In the genomic region with DNA sequence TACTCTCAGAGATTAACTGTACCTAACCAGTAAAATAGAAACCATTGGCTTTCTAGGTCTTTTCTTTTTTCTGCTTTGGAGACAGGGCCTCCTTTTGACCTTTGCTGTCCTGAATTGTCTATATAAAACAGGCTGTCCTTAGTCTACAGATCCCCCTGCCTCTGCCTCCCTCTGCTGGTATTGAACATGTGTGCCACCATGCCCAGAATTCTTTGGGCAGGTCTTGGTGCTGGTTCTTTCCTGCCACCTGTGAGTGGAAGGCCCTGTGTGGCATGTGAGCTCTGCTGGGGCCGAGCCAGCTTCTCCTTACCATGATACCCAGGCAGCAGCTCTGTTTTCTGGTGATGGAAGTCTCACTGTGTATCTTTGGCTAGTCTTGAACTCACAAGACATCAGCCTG, we compare ENCODE assay signal across 20 mouse cellular contexts. TPM values are rescaled to one million over a fixed set of nuclear protein-coding genes. Genes with fewer than 3 reads are reported as not detected.
DNase-seq lines count a peak whose midpoint lies in the region; ATAC-seq and TF ChIP-seq lines count a peak whose summit lies in the region.
"Had no signal": no experiment of that assay in that cellular context is flagged by ENCODE, and none has a peak within 500 bp of the region (broad histone marks: within the 10 kb centered on the region; RNA-seq: fewer than 3 reads in every experiment).

No protein-coding gene starts in this region.

- 100% methylated on average over 1 of the region's 1 CpGs for WGBS in intestine, postnatal 0 days
- 97% methylated on average over 1 of the region's 1 CpGs for WGBS in intestine, embryonic 16.5 days
- 78% methylated on average over 1 of the region's 1 CpGs for WGBS in liver, postnatal 0 days (ENCODE audit: insufficient replicate concordance)

- TF ChIP-seq CTCF in intestine, postnatal 0 days (IDR thresholded peaks at IDR 0.05; ENCODE audit: low read depth), result peak; percentile 44
- TF ChIP-seq CTCF in liver, postnatal 0 days (IDR thresholded peaks at IDR 0.05; ENCODE audit: low read depth), result peak; percentile 33

- H3K9me3 ChIP-seq in intestine, postnatal 0 days (ENCODE audit: control insufficient read depth), result no peaks in the 10 kb centered on the region
- H3K9me3 ChIP-seq in intestine, embryonic 16.5 days (ENCODE audit: control insufficient read depth, low read length), result no peaks in the 10 kb centered on the region
- H3K9me3 ChIP-seq in liver, postnatal 0 days (ENCODE audit: low read length), result no peaks in the 10 kb centered on the region
- H3K9me3 ChIP-seq: embryonic facial prominence, embryonic 10.5 days; forebrain, embryonic 10.5 days; forebrain, embryonic 15.5 days; heart, embryonic 10.5 days; heart, embryonic 15.5 days; hindbrain, embryonic 10.5 days had no signal

- no peak overlapping the region for H3K4me2 ChIP-seq in intestine, postnatal 0 days (replicated peaks; ENCODE audit: low read depth)
- H3K4me2 ChIP-seq in intestine, embryonic 16.5 days (ENCODE audit: low read depth, low read length), result no peak overlapping the region
- no peak overlapping the region for H3K4me2 ChIP-seq in liver, postnatal 0 days (ENCODE audit: low read depth, low read length)
- H3K4me2 ChIP-seq: forebrain, embryonic 15.5 days; heart, embryonic 15.5 days; hindbrain, embryonic 14.5 days had no signal

- no peak for ATAC-seq in intestine, postnatal 0 days
- ATAC-seq in intestine, embryonic 16.5 days, result no peak
- ATAC-seq in liver, postnatal 0 days, result no peak
- peak; percentile 61 for ATAC-seq in erythroblast, adult 5-6 weeks (replicated peaks; ENCODE audit: low FRiP score, poor library complexity, severe bottlenecking)
- ATAC-seq: forebrain, embryonic 15.5 days had no signal

- H3K4me3 ChIP-seq in intestine, postnatal 0 days (ENCODE audit: low read depth, low read length), result no peak overlapping the region
- no peak overlapping the region for H3K4me3 ChIP-seq in intestine, embryonic 16.5 days (ENCODE audit: low read length)
- no peak overlapping the region for H3K4me3 ChIP-seq in liver, postnatal 0 days (ENCODE audit: low read depth, low read length)
- H3K4me3 ChIP-seq: embryonic facial prominence, embryonic 10.5 days; erythroblast, embryonic 14.5 days; forebrain, embryonic 10.5 days; forebrain, embryonic 15.5 days; heart, embryonic 10.5 days; heart, embryonic 15.5 days; hindbrain, embryonic 10.5 days had no signal

- H3K27me3 ChIP-seq in intestine, postnatal 0 days (replicated peaks; ENCODE audit: control insufficient read depth, insufficient read depth, low read length), result no peaks in the 10 kb centered on the region
- no peaks in the 10 kb centered on the region for H3K27me3 ChIP-seq in intestine, embryonic 16.5 days (replicated peaks; ENCODE audit: control insufficient read depth, insufficient read depth, low read length)
- no peaks in the 10 kb centered on the region for H3K27me3 ChIP-seq in liver, postnatal 0 days (ENCODE audit: insufficient read depth, low read length)
- H3K27me3 ChIP-seq: forebrain, embryonic 15.5 days; heart, embryonic 15.5 days had no signal

- no peak overlapping the region for H3K27ac ChIP-seq in intestine, postnatal 0 days (ENCODE audit: low read depth, low read length)
- no peak overlapping the region for H3K27ac ChIP-seq in intestine, embryonic 16.5 days (ENCODE audit: low read length)
- H3K27ac ChIP-seq in liver, postnatal 0 days (ENCODE audit: low read depth), result no peak overlapping the region
- H3K27ac ChIP-seq: embryonic facial prominence, embryonic 10.5 days; forebrain, embryonic 10.5 days; forebrain, embryonic 15.5 days; heart, embryonic 10.5 days; heart, embryonic 15.5 days; hindbrain, embryonic 10.5 days; hindbrain, embryonic 14.5 days had no signal

- peaks cover 81% of the 10 kb centered on the region for H3K36me3 ChIP-seq in intestine, postnatal 0 days (ENCODE audit: control insufficient read depth, insufficient read depth)
- peaks cover 10% of the 10 kb centered on the region; the same call in 1 of the 2 replicates for H3K36me3 ChIP-seq in intestine, embryonic 16.5 days (ENCODE audit: control insufficient read depth, insufficient read depth, low read length)
- peaks cover 51% of the 10 kb centered on the region for H3K36me3 ChIP-seq in liver, postnatal 0 days (replicated peaks; ENCODE audit: insufficient read depth, low read length)

- TF ChIP-seq EP300 in liver, postnatal 0 days (IDR thresholded peaks at IDR 0.05; ENCODE audit: low read depth), result no peak

- no peak overlapping the region for H3K9ac ChIP-seq in intestine, postnatal 0 days (ENCODE audit: low read depth, low read length)
- H3K9ac ChIP-seq in intestine, embryonic 16.5 days (ENCODE audit: low read depth, low read length), result no peak overlapping the region
- H3K9ac ChIP-seq in liver, postnatal 0 days (replicated peaks), result no peak overlapping the region
- H3K9ac ChIP-seq: forebrain, embryonic 15.5 days; heart, embryonic 15.5 days; hindbrain, embryonic 14.5 days had no signal

- H3K4me1 ChIP-seq in intestine, postnatal 0 days (replicated peaks; ENCODE audit: control insufficient read depth, insufficient read depth, low read length), result no peaks in the 10 kb centered on the region
- H3K4me1 ChIP-seq in intestine, embryonic 16.5 days (ENCODE audit: control insufficient read depth, insufficient read depth, low read length), result no peaks in the 10 kb centered on the region
- H3K4me1 ChIP-seq in liver, postnatal 0 days (ENCODE audit: insufficient read depth), result no peaks in the 10 kb centered on the region
- H3K4me1 ChIP-seq: embryonic facial prominence, embryonic 10.5 days; forebrain, embryonic 10.5 days; forebrain, embryonic 15.5 days; hindbrain, embryonic 10.5 days had no signal

- no peak for DNase-seq in liver, postnatal 0 days
- DNase-seq in liver, result no peak
- DNase-seq in 3T3-L1 (ENCODE audit: low read depth, low spot score), result peak; percentile 27
- no peak for DNase-seq in adrenal gland, adult 8-10 months
- DNase-seq: adrenal gland, postnatal 25 days; cerebellum, adult 2 months; cerebellum, postnatal 10 days; gastrocnemius, postnatal 10 days; heart, adult 18-20 months had no signal

RNA-seq across cellular contexts. Expression of gene Uhrf1bp1, which starts 7.9 kb away (rescaled TPM):
- 1.4 and 1.6 TPM in 2 replicates for polyA plus RNA-seq in intestine, postnatal 0 days (2015; fragmentation: Nextera tagmentation; extraction: Ambion mirVana)
- polyA plus RNA-seq in intestine, embryonic 16.5 days (2015; fragmentation: Nextera tagmentation; extraction: Ambion mirVana), result 2.3 and 2.9 TPM in 2 replicates
- polyA plus RNA-seq in liver, postnatal 0 days (2015; fragmentation: Nextera tagmentation; extraction: Ambion mirVana), result 1.6 and 2.2 TPM in 2 replicates
- total RNA-seq in erythroblast, adult 5-6 weeks (2015; ENCODE audit: low replicate concordance), result 3.3 and 4.4 TPM in 2 replicates
- total RNA-seq in erythroblast, adult 5-6 weeks (2017; ENCODE audit: low replicate concordance), result 4.3 and 5.4 TPM in 2 replicates
- total RNA-seq in adrenal gland, adult 8-10 months (2022), result 10 to 100 TPM; 35.3 to 36.2 (median 35.8) TPM

RNA-seq across cellular contexts. Expression of gene Snrpc, which starts 10.4 kb away (rescaled TPM):
- polyA plus RNA-seq in intestine, postnatal 0 days (2015; fragmentation: Nextera tagmentation; extraction: Ambion mirVana), result 156 and 160 TPM in 2 replicates
- 218 and 242 TPM in 2 replicates for polyA plus RNA-seq in intestine, embryonic 16.5 days (2015; fragmentation: Nextera tagmentation; extraction: Ambion mirVana)
- polyA plus RNA-seq in liver, postnatal 0 days (2015; fragmentation: Nextera tagmentation; extraction: Ambion mirVana), result 96.2 and 99.0 TPM in 2 replicates
- total RNA-seq in erythroblast, adult 5-6 weeks (2015; ENCODE audit: low replicate concordance), result 20.6 and 60.0 TPM in 2 replicates
- 43.8 and 51.5 TPM in 2 replicates for total RNA-seq in erythroblast, adult 5-6 weeks (2017; ENCODE audit: low replicate concordance)
- 10 to 100 TPM; 58.4 to 66.3 (median 59.3) TPM for total RNA-seq in adrenal gland, adult 8-10 months (2022)

RNA-seq across cellular contexts. Expression of gene D17Wsu92e, which starts 27.9 kb away (rescaled TPM):
- polyA plus RNA-seq in intestine, postnatal 0 days (2015; fragmentation: Nextera tagmentation; extraction: Ambion mirVana), result 27.4 and 29.5 TPM in 2 replicates
- polyA plus RNA-seq in intestine, embryonic 16.5 days (2015; fragmentation: Nextera tagmentation; extraction: Ambion mirVana), result 14.7 and 20.8 TPM in 2 replicates
- polyA plus RNA-seq in liver, postnatal 0 days (2015; fragmentation: Nextera tagmentation; extraction: Ambion mirVana), result 23.8 and 24.7 TPM in 2 replicates
- total RNA-seq in erythroblast, adult 5-6 weeks (2015; ENCODE audit: low replicate concordance), result 63.8 and 80.7 TPM in 2 replicates
- total RNA-seq in erythroblast, adult 5-6 weeks (2017; ENCODE audit: low replicate concordance), result 193 and 216 TPM in 2 replicates
- 100 to 1,000 TPM; 149 to 177 (median 165) TPM for total RNA-seq in adrenal gland, adult 8-10 months (2022)
